Mouse (Mus musculus): Measurements from ENCODE around the gene Rasal3. TPM values are rescaled to one million over a fixed set of nuclear protein-coding genes. Genes with fewer than 3 reads are reported as not detected.
A peak's percentile ranks its signal among the peaks of the same experiment; 100 is the strongest.

Rasal3 gene
- polyA plus RNA-seq, 2 experiments = 1.9 to 3.0 TPM

DNA sequence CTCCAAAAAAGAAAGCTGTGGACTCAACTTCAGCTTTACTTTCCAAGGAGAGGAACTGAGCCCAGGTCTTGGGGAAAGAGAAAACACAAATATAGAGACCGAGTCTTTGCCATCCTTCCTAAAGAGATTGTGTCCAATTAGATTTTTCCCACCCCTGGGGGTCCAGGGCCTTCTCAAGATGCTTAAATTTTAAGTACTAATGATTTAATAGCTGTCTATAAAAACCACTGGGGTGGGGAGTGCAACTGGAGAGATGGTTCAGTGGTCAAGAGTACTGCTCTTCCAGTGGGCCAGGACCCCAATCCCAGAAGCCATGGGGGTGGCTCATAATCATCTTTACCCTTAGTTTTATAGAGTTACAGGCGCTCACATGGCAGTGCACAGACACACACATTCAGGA is 55.0 kb downstream of the Rasal3 start:
- H3K27me3 ChIP-seq (ENCODE audit: control insufficient read depth, insufficient read depth, low read length) = no peaks in the 10 kb centered on the region
- H3K9ac ChIP-seq (ENCODE audit: low read depth, low read length, severe bottlenecking) = peak overlapping the region; percentile 12; the same call in 1 of the 2 replicates
- H3K4me1 ChIP-seq (ENCODE audit: control insufficient read depth, insufficient read depth, low read length) = peaks cover 9% of the 10 kb centered on the region
- no peak for TF ChIP-seq POLR2A (IDR thresholded peaks at IDR 0.05; ENCODE audit: borderline replicate concordance, extremely low read depth, insufficient read depth, insufficient read length)
- H3K9me3 ChIP-seq (ENCODE audit: control insufficient read depth, low read length) = no peaks in the 10 kb centered on the region
- peaks cover 20% of the 10 kb centered on the region for H3K36me3 ChIP-seq (ENCODE audit: control insufficient read depth, insufficient read depth, low read length)
- ATAC-seq (ENCODE audit: low FRiP score, low read depth) = no peak
- no peak overlapping the region for H3K4me2 ChIP-seq (replicated peaks; ENCODE audit: low read depth, low read length, severe bottlenecking)
- DNase-seq (ENCODE audit: low spot score) = no peak
- no peak overlapping the region for H3K27ac ChIP-seq (replicated peaks; ENCODE audit: low read depth, low read length)
- 77% methylated on average over 2 of the region's 2 CpGs for WGBS
- H3K4me3 ChIP-seq (replicated peaks; ENCODE audit: low read length) = no peak overlapping the region

DNA sequence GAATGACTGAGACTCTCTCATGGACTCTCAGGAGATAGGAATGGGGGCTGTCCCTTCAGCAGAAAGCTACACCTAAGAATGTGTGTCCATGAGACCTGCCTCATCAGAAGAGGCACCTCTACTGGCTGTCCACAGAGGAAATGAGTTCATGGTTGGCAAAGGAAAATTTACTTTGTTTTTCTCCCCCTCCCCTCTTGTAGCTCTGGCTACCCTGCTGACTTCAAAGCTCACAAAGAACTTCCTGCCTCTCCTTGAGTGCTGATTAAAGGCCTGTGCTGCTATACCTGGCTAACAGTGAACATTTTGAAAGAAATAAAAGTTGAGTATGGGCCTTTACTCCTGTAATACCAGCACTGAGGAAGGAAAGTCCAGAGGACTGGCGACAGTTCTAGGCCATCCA is 62.3 kb downstream of the Rasal3 start:
- Histone ChIP-seq H3K27ac (replicated peaks; ENCODE audit: low read depth, low read length) (no peak overlapping the region), H3K9me3 (ENCODE audit: control insufficient read depth, low read length) (no peaks in the 10 kb centered on the region), H3K27me3 (ENCODE audit: control insufficient read depth, insufficient read depth, low read length) (no peaks in the 10 kb centered on the region), H3K4me2 (replicated peaks; ENCODE audit: low read depth, low read length, severe bottlenecking) (no peak overlapping the region), H3K9ac (ENCODE audit: low read depth, low read length, severe bottlenecking) (no peak overlapping the region), H3K4me3 (replicated peaks; ENCODE audit: low read length) (no peak overlapping the region), H3K36me3 (ENCODE audit: control insufficient read depth, insufficient read depth, low read length) (peaks cover 57% of the 10 kb centered on the region), H3K4me1 (ENCODE audit: control insufficient read depth, insufficient read depth, low read length) (no peaks in the 10 kb centered on the region)
- DNase-seq (ENCODE audit: low spot score) (no peak), ATAC-seq (ENCODE audit: low FRiP score, low read depth) (no peak)
- 94% methylated on average over 1 of the region's 1 CpGs for WGBS
- TF ChIP-seq POLR2A (IDR thresholded peaks at IDR 0.05; ENCODE audit: borderline replicate concordance, extremely low read depth, insufficient read depth, insufficient read length) = no peak

Small RNA genes within 50 kb of the gene (microRNA-seq; reads per million reads assigned to microRNA genes)
- gene Gm22201 = not detected

Other genes with a start within 250 kb of the Rasal3 start
- 50.0 and 77.6 TPM in 2 replicates for gene Notch3, start 236.7 kb downstream of the Rasal3 start, polyA plus RNA-seq (2012; rRNA removed)
- gene Notch3, start 236.7 kb downstream of the Rasal3 start, polyA plus RNA-seq (2014; fragmentation: Nextera tagmentation; extraction: Ambion mirVana) = 17.7 and 19.4 TPM in 2 replicates
- 1.6 and 1.9 TPM in 2 replicates for gene Ephx3, start 214.0 kb downstream of the Rasal3 start, polyA plus RNA-seq (2012; rRNA removed)
- gene Ephx3, start 214.0 kb downstream of the Rasal3 start, polyA plus RNA-seq (2014; fragmentation: Nextera tagmentation; extraction: Ambion mirVana) = 3.3 and 5.5 TPM in 2 replicates
- gene Brd4, start 118.9 kb downstream of the Rasal3 start, polyA plus RNA-seq (2012; rRNA removed) = 75.6 and 80.0 TPM in 2 replicates
- gene Brd4, start 118.9 kb downstream of the Rasal3 start, polyA plus RNA-seq (2014; fragmentation: Nextera tagmentation; extraction: Ambion mirVana) = 97.3 and 117 TPM in 2 replicates
- 108 and 110 TPM in 2 replicates for gene Akap8, start 82.3 kb downstream of the Rasal3 start, polyA plus RNA-seq (2012; rRNA removed)
- gene Akap8, start 82.3 kb downstream of the Rasal3 start, polyA plus RNA-seq (2014; fragmentation: Nextera tagmentation; extraction: Ambion mirVana) = 36.9 and 46.9 TPM in 2 replicates
- 157 and 162 TPM in 2 replicates for gene Akap8l, start 53.0 kb downstream of the Rasal3 start, polyA plus RNA-seq (2012; rRNA removed)
- gene Akap8l, start 53.0 kb downstream of the Rasal3 start, polyA plus RNA-seq (2014; fragmentation: Nextera tagmentation; extraction: Ambion mirVana) = 67.5 and 74.0 TPM in 2 replicates
- 63.8 and 80.0 TPM in 2 replicates for gene Wiz, start 14.1 kb downstream of the Rasal3 start, polyA plus RNA-seq (2012; rRNA removed)
- gene Wiz, start 14.1 kb downstream of the Rasal3 start, polyA plus RNA-seq (2014; fragmentation: Nextera tagmentation; extraction: Ambion mirVana) = 36.0 and 41.1 TPM in 2 replicates
- 0.20 and 0.30 TPM in 2 replicates for gene Pglyrp2, start 20.6 kb upstream of the Rasal3 start, polyA plus RNA-seq (2012; rRNA removed)
- gene Pglyrp2, start 20.6 kb upstream of the Rasal3 start, polyA plus RNA-seq (2014; fragmentation: Nextera tagmentation; extraction: Ambion mirVana) = 0.23 and 0.32 TPM in 2 replicates
- 5.3 and 5.5 TPM in 2 replicates for gene Cyp4f39, start 49.1 kb upstream of the Rasal3 start, polyA plus RNA-seq (2012; rRNA removed)
- 11.3 and 14.0 TPM in 2 replicates for gene Cyp4f39, start 49.1 kb upstream of the Rasal3 start, polyA plus RNA-seq (2014; fragmentation: Nextera tagmentation; extraction: Ambion mirVana)
- gene Cyp4f17, start 102.5 kb upstream of the Rasal3 start, polyA plus RNA-seq (2012; rRNA removed) = 16.5 and 26.0 TPM in 2 replicates
- 7.7 and 11.7 TPM in 2 replicates for gene Cyp4f17, start 102.5 kb upstream of the Rasal3 start, polyA plus RNA-seq (2014; fragmentation: Nextera tagmentation; extraction: Ambion mirVana)
- 34.0 and 39.5 TPM in 2 replicates for gene Cyp4f16, start 133.0 kb upstream of the Rasal3 start, polyA plus RNA-seq (2012; rRNA removed)
- 16.7 and 18.6 TPM in 2 replicates for gene Cyp4f16, start 133.0 kb upstream of the Rasal3 start, polyA plus RNA-seq (2014; fragmentation: Nextera tagmentation; extraction: Ambion mirVana)
- not detected in 2 replicates for gene Cyp4f37, start 217.7 kb upstream of the Rasal3 start, polyA plus RNA-seq (2012; rRNA removed)
- gene Cyp4f37, start 217.7 kb upstream of the Rasal3 start, polyA plus RNA-seq (2014; fragmentation: Nextera tagmentation; extraction: Ambion mirVana) = not detected in 2 replicates

Measured in limb, embryonic 14.5 days (tissue).